Mouse (Mus musculus) lung, postnatal 0 days (tissue): Measurements from ENCODE around the gene Prrg2. TPM values are rescaled to one million over a fixed set of nuclear protein-coding genes. Genes with fewer than 3 reads are reported as not detected.

Experiments used
- ATAC-seq: fragments of 200-750 bp; cut with Nextera tagmentation; 2 replicates; pipeline ENCODE4 v1.8.0; 2017; ENCODE audit warnings: moderate library complexity
- DNase-seq: peaks from one replicate; pipeline ENCODE4 v3.0.0-alpha.2; 2016; ENCODE audit warnings: low spot score
- H3K27ac ChIP-seq: fragments of 300-500 bp; sonication (generic); 2 replicates; pipeline ENCODE4 v1.5.1; 2014; ENCODE audit warnings: antibody characterized with exemption, mild to moderate bottlenecking, low read length, mixed read lengths
- H3K27me3 ChIP-seq: fragments of 300-500 bp; sonication (generic); replicated peaks from 2 replicates; pipeline ENCODE4 v1.6.1; 2014; ENCODE audit warnings: low read length, mixed read lengths; ENCODE audit not compliant: insufficient read depth
- H3K36me3 ChIP-seq: fragments of 300-500 bp; sonication (generic); 2 replicates; pipeline ENCODE4 v1.6.1; 2014; ENCODE audit warnings: low read length, mixed read lengths; ENCODE audit not compliant: insufficient read depth
- H3K4me1 ChIP-seq: fragments of 300-500 bp; sonication (generic); 2 replicates; pipeline ENCODE4 v1.6.1; 2014; ENCODE audit warnings: antibody characterized with exemption, low read depth, low read length, mixed read lengths; ENCODE audit not compliant: insufficient read depth
- H3K4me2 ChIP-seq: fragments of 300-500 bp; sonication (generic); replicated peaks from 2 replicates; pipeline ENCODE4 v1.6.1; 2014; ENCODE audit warnings: low read depth, mild to moderate bottlenecking, low read length, moderate library complexity, mixed read lengths
- H3K4me3 ChIP-seq: fragments of 300-500 bp; sonication (generic); 2 replicates; pipeline ENCODE4 v1.5.1; 2014; ENCODE audit warnings: low read depth, low read length
- H3K9ac ChIP-seq: fragments of 300-500 bp; sonication (generic); replicated peaks from 2 replicates; pipeline ENCODE4 v1.6.1; 2014; ENCODE audit warnings: low read depth, mild to moderate bottlenecking
- H3K9me3 ChIP-seq: fragments of 300-500 bp; sonication (generic); 2 replicates; pipeline ENCODE4 v1.6.1; 2016; ENCODE audit warnings: low read length, mixed read lengths
- CTCF ChIP-seq: IDR thresholded peaks from 2 replicates; pipeline ENCODE4 v1.5.1; 2016; ENCODE audit warnings: antibody characterized with exemption, mild to moderate bottlenecking
- EP300 ChIP-seq: IDR thresholded peaks from 2 replicates; pipeline ENCODE4 v1.6.1; 2016; ENCODE audit warnings: antibody characterized with exemption, mild to moderate bottlenecking, control low read depth
- WGBS: fragments of 180-500 bp; shearing (Covaris S2); extraction: QIAGEN DNeasy Blood & Tissue Kit; methylation state at CpG from one replicate; pipeline ENCODE4 v1.1.7; 2014; 5-methylcytosine and 5-hydroxymethylcytosine counted together
- polyA plus RNA-seq: library from polyadenylated mRNA; unstranded; fragments of >200 nt; fragmentation: Nextera tagmentation; extraction: Ambion mirVana; gene quantifications from 2 replicates; pipeline ENCODE4 v1.2.1, GENCODE M21; 2015

Gene Prrg2
- polyA plus RNA-seq, 1 experiment from 2014 or later: 40.8 TPM

DNA sequence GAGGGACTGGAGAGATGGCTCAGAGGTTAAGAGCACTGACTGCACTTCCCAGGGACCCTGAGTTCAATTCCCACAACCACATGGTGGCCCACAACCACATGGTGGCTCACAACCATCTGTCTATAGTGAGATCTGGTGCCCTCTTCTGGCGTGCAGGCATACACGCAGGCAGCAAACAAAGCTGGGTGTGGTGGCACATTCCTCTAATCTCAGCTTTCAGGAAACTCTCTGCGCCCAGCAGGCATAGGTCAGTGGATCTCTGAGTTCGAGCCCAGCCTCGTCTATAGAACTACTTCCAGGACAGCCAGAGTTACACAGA lies 5.5 kb upstream of the Prrg2 start:
- no peak overlapping the region for H3K27ac ChIP-seq
- DNase-seq: peak; percentile 74
- no peak overlapping the region for H3K9ac ChIP-seq
- ATAC-seq: peak; percentile 70
- peak; percentile 90 for TF ChIP-seq CTCF
- TF ChIP-seq EP300: no peak
- whole genome bisulfite sequencing: 15% methylated on average over 5 of the region's 5 CpGs
- no peaks in the 10 kb centered on the region for H3K27me3 ChIP-seq
- H3K9me3 ChIP-seq: no peaks in the 10 kb centered on the region
- H3K4me1 ChIP-seq: no peaks in the 10 kb centered on the region
- H3K36me3 ChIP-seq: no peaks in the 10 kb centered on the region; the same call in 1 of the 2 replicates
- no peak overlapping the region for H3K4me2 ChIP-seq
- no peak overlapping the region for H3K4me3 ChIP-seq

DNA sequence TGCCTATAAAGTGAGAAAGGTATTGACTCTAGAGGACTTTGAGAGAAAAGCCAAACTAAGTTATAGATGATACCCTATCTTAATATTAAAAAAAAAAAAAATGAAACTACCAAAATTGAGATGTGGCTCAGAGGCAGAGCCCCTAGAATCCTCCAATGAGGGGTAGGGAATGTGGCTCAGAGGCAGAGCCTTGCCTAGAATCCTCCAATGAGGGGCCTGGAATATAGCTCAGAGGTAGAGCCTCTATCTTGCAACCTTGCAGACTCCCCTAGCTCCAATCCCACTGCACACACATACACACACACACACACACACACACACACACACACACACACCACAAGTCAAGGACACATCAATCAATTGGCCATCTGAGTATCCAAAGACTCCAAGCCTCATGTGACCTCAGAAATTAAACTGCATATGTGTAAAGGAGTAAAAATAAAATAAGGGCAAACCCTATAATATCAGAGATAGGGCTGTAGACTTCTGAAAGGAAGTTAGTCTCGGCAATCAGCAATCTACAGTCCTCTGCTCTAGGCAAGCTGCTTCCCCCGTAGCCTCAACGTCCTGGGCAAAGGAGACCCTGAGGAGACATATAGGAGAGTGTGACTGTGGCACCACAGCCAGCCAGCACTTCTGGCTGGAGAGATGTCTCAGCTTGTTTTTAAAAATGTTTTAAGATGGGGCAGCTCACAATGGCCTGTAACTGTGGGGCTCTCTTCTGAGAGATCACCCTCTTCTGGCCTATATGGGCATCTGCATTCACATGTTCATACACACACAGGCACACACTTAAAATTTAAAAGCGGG lies 4.9 kb upstream of the Prrg2 start:
- no peak for DNase-seq
- Histone ChIP-seq H3K4me2 (no peak overlapping the region), H3K9ac (no peak overlapping the region), H3K27me3 (no peaks in the 10 kb centered on the region), H3K4me3 (no peak overlapping the region), H3K9me3 (no peaks in the 10 kb centered on the region), H3K4me1 (no peaks in the 10 kb centered on the region), H3K27ac (no peak overlapping the region), H3K36me3 (no peaks in the 10 kb centered on the region; the same call in 1 of the 2 replicates)
- 77% methylated on average over 4 of the region's 4 CpGs for WGBS
- TF ChIP-seq EP300 (no peak), CTCF (no peak)
- peak; percentile 41 for ATAC-seq

DNA sequence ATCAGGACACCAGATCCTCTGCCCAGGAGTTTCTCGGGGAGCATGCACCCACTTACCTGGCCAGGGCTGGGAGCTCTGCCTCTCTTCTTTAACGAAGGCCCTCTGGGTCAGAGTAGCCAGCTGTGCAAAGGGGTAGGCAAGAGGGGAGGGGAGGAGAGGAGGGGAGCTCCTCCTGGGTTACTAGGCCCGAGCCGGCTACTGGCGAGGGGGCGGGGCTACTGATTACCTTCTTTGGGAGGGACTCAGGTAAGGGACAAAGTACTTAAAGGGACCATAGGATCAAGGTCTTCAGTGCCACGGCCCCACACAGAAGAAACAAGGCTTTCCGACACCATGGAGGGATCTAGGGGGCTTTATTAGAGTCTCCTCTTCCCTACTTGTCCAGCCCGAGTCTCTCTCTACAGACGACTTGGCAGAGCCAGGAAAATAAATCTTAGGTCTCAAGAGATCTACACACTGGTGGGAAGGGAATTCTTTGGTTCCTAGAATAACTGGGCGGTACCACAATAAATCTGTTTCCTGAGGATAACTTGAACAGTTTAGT lies 873 bp downstream of the Prrg2 start:
- Histone ChIP-seq H3K4me2 (peak overlapping the region; percentile 57), H3K9ac (peak overlapping the region; percentile 53), H3K27ac (peak overlapping the region; percentile 90), H3K4me1 (no peaks in the 10 kb centered on the region; the same call in 1 of the 2 replicates), H3K36me3 (0 out of 2 replicates have a peak, but pooled peaks cover 4% of the 10 kb centered on the region), H3K27me3 (no peaks in the 10 kb centered on the region), H3K4me3 (peak overlapping the region; percentile 63), H3K9me3 (no peaks in the 10 kb centered on the region)
- no peak for TF ChIP-seq EP300
- no peak for TF ChIP-seq CTCF
- 14% methylated on average over 11 of the region's 11 CpGs for WGBS
- DNase-seq (peak; percentile 81), ATAC-seq (peak; percentile 45)

DNA sequence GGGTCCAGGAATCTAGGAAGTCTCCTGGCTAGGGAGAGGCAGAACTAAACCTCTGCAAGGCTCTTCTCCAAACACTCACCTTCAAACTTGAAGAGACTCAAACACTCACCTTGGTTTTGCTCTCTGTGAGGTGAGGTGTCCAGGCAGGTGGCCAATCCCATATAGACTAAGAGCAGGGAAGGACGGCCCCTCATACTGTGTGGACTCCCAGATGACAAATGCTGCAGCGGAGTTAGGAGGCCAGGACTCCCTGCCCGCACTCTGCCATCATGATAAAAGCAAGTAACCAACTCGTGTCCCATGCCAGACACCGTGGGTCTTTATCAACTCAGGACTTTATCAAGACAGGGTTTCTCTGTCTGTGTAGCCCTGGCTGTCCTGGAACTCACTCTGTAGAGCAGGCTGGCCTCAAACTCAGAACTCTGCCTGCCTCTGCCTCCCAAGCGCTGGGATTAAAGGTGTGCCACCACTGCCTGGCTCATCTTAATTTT lies 1.8 kb downstream of the Prrg2 start:
- H3K4me2 ChIP-seq: no peak overlapping the region; the same call in 1 of the 2 replicates
- H3K9ac ChIP-seq: no peak overlapping the region
- H3K9me3 ChIP-seq: no peaks in the 10 kb centered on the region
- H3K27ac ChIP-seq: no peak overlapping the region
- WGBS: 86% methylated on average over 6 of the region's 6 CpGs
- no peak for DNase-seq
- 0 out of 2 replicates have a peak, but pooled peaks cover 4% of the 10 kb centered on the region for H3K36me3 ChIP-seq
- no peak for ATAC-seq
- no peaks in the 10 kb centered on the region; the same call in 1 of the 2 replicates for H3K4me1 ChIP-seq
- TF ChIP-seq EP300 (no peak), CTCF (no peak)
- no peak overlapping the region; the same call in 1 of the 2 replicates for H3K4me3 ChIP-seq
- no peaks in the 10 kb centered on the region for H3K27me3 ChIP-seq

DNA sequence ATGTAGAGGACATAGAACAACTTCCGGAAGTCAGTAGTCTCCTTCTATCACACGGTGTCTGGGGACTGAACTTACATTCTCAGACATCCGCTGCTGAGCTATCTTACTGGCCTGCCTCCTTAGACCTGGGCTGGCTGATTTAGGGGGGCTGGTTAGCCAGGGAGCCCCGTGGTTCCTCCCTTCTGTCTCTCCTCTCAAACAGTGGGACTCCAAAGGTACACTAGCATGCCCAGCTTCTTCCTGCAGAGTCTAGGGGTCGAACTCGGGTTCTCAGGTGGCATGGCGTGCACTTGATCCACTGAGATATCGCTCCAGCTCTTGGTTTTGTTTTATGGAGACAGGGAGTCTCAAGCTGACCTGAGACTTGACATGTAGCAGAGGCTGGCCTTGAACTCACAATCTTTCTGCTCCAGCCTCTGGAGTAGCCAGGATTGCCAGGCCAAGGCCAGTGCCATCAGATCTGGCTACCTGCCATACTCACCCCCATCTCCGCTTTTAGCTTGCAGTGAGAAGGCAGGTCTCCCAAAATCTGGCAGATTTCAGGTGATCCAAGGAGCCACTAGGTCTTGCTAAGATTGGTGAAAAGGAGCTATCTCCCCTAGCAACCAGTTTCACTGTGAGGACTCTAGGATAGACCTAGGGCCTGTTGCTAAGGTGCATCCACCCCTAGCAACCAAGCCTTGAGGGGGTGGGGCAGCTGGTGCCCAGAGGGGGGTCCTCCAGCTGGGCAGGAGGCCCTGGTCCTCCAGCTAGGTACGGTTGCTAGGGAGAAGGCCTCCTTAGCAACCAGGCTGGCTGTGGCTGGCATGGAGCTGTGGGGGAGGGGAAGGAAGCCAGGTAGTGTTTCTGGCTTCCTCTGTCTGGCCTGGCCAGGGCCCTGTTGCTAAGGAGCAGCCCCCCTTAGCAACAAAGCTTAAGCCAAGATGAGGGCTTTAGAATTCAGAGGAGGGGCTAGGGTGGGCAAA lies 3.6 kb downstream of the Prrg2 start:
- H3K36me3 ChIP-seq: 0 out of 2 replicates have a peak, but pooled peaks cover 4% of the 10 kb centered on the region
- no peaks in the 10 kb centered on the region for H3K9me3 ChIP-seq
- no peaks in the 10 kb centered on the region for H3K27me3 ChIP-seq
- TF ChIP-seq CTCF (no peak), EP300 (no peak)
- H3K4me1 ChIP-seq: no peaks in the 10 kb centered on the region; the same call in 1 of the 2 replicates
- no peak overlapping the region for H3K4me3 ChIP-seq
- H3K9ac ChIP-seq: no peak overlapping the region
- WGBS: 71% methylated on average over 10 of the region's 10 CpGs
- no peak for DNase-seq
- ATAC-seq: no peak
- H3K4me2 ChIP-seq: no peak overlapping the region
- H3K27ac ChIP-seq: no peak overlapping the region

DNA sequence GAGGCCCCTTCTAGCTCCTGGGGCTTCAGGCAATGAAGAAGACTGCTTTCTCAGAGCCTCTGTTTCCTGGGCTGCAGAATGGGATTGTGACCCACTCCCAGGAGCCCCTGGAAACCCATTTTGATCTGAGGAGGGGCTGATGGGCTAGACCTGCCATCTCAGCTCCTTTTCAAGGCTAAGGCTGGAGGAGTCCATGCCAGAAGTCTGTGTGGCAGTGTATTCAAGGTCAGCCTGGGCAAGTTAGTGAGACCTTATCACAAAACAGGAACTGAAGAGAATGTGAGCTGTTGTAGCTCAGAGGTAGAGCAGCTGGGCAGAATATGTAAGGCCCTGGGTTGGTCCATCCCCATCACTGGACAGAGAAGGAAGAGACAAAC lies 5.5 kb downstream of the Prrg2 start:
- Histone ChIP-seq H3K27me3 (no peaks in the 10 kb centered on the region), H3K4me3 (no peak overlapping the region), H3K9me3 (no peaks in the 10 kb centered on the region), H3K27ac (no peak overlapping the region), H3K36me3 (0 out of 2 replicates have a peak, but pooled peaks cover 4% of the 10 kb centered on the region), H3K9ac (no peak overlapping the region), H3K4me2 (no peak overlapping the region), H3K4me1 (peaks cover 3% of the 10 kb centered on the region; the same call in 1 of the 2 replicates)
- TF ChIP-seq EP300: no peak
- TF ChIP-seq CTCF: no peak
- ATAC-seq (no peak), DNase-seq (no peak)
